Mouse (Mus musculus): ENCODE data around the gene Cntfr.

The Cntfr gene

GRCm38 (mm10) chr4:41696930-41697841 is at the start of gene Cntfr:
Gene Cntfr, minus strand, starts transcription at chr4:41697089.
- peak; percentile 48 to 78 for DNase-seq

GRCm38 (mm10) chr4:41745021-41745420 is 48.1 kb upstream of the Cntfr start:
- DNase-seq = no peak

GRCm38 (mm10) chr4:41744131-41744530 is 47.2 kb upstream of the Cntfr start:
- DNase-seq = no peak

GRCm38 (mm10) chr4:41741158-41741560 is 44.3 kb upstream of the Cntfr start:
- peak; percentile 91 for DNase-seq

GRCm38 (mm10) chr4:41740380-41741157 is 43.7 kb upstream of the Cntfr start:
- peak in 1 of 2 experiments; percentile 46 for DNase-seq

GRCm38 (mm10) chr4:41739260-41739659 is 42.4 kb upstream of the Cntfr start:
- DNase-seq = no peak

- no peak for DNase-seq
These were observed 41.3 kb upstream of the Cntfr start for GRCm38 (mm10) chr4:41738256-41738603.

GRCm38 (mm10) chr4:41737602-41738255 is 40.8 kb upstream of the Cntfr start:
- peak; percentile 58 to 75 for DNase-seq

GRCm38 (mm10) chr4:41731052-41731765 is 34.3 kb upstream of the Cntfr start, which contains the start of gene Arid3c:
Gene Arid3c, minus strand, starts transcription at chr4:41731142.
- DNase-seq = no peak

GRCm38 (mm10) chr4:41726826-41727621 is 30.1 kb upstream of the Cntfr start:
- DNase-seq = no peak

GRCm38 (mm10) chr4:41722918-41723351 is 26.0 kb upstream of the Cntfr start, which contains the start of gene Dctn3:
Gene Dctn3, minus strand, starts transcription at chr4:41723170.
- DNase-seq = peak; percentile 70 to 72

- DNase-seq = no peak
These were observed 19.9 kb upstream of the Cntfr start for GRCm38 (mm10) chr4:41716834-41717233.

GRCm38 (mm10) chr4:41715596-41715995 is 18.7 kb upstream of the Cntfr start:
- DNase-seq = no peak

- no peak for DNase-seq
These were observed 18.2 kb upstream of the Cntfr start for GRCm38 (mm10) chr4:41715082-41715481.

- peak in 1 of 2 experiments; percentile 53 for DNase-seq
These were observed 17.4 kb upstream of the Cntfr start for GRCm38 (mm10) chr4:41714276-41714675.

GRCm38 (mm10) chr4:41713197-41714067 is 16.5 kb upstream of the Cntfr start, which contains the start of gene Rpp25l:
Gene Rpp25l, minus strand, starts transcription at chr4:41713534.
- peak; percentile 74 to 89 for DNase-seq

GRCm38 (mm10) chr4:41712421-41713196 is 15.7 kb upstream of the Cntfr start:
- no peak for DNase-seq

- no peak for DNase-seq
These were observed 15.0 kb upstream of the Cntfr start for GRCm38 (mm10) chr4:41711705-41712375.

- no peak for DNase-seq
These were observed 13.3 kb upstream of the Cntfr start for GRCm38 (mm10) chr4:41710229-41710628.

Measured in spleen, adult 18-20 months (tissue).